Mouse (Mus musculus) adrenal gland, adult 8-10 months (tissue): ENCODE measurements around the gene Ccdc191. TPM values are rescaled to one million over a fixed set of nuclear protein-coding genes. Genes with fewer than 3 reads are reported as not detected.

Experiments
- DNase-seq: peaks from one replicate; pipeline ENCODE4 v3.0.0; 2022
- total RNA-seq, 4 experiments: library from RNA; stranded (reverse); gene quantifications; 2 replicates each; pipeline ENCODE4 v1.2.4; 2022

Ccdc191 gene
- 10 to 100 TPM in 1 of 4 experiments, 1 to 10 TPM in 3; 4.7 to 10.4 (median 8.4) TPM for total RNA-seq

DNA sequence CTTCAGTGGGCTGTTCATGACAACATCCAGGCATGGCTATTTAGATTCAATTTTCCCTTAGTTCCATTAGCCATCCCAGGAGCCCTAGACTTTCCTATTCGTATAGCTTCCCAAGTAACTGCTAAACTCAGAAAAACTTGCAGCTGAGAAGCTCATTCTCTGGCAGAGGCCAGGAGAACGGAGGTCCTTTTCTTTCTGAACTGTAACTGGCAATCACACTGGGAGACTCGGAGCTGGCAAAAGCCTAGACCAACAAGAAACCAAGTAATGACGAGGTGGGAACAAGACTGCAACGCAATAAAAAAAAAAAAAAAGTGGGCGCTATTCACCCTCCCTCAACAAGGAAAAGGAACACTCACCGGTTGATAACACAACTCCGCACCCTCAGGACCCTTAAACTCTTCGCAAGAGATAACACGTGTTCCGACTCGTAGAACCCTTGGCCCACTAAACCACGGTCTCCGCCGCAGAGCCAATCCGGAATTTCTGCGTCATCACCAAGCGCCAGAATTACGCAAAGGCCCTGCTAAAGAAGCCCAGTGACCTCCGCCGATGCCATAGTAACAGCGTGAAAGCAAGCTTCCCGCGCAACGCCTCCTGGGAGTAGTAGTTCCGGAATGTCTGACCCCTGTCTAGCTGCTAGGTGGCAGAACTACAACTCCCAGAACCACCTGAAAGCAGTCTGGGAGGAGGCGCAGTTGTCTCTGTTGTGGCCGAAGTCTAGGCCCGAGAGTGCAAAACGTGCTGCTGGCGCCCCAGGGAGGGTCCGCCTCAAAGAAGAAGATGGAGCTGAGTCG lies at the start of gene Ccdc191:
TSS of gene Ccdc191 (plus strand) at position 593 of the 797 bp plus-strand sequence.
- DNase-seq = peak; percentile 100

DNA sequence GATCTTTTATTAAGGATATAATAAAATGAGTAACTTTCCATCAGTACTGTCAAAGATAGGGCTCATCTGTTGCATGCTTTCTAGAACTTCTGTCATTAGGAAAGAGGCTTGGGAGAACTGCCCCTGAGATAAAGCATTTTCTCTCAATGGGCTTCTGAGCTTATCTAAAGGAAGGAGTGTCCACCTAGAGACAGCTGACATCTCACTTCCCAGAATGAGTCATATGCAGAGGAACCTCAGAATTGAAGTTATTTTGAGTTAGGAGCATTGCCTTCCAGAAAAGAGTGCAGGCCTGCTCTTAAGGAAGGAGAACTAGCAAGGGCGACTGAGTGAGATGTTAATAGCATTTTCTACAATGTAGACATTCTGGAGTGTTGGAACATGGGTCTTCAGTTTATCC lies 48.4 kb upstream of the Ccdc191 start:
- no peak for DNase-seq

DNA sequence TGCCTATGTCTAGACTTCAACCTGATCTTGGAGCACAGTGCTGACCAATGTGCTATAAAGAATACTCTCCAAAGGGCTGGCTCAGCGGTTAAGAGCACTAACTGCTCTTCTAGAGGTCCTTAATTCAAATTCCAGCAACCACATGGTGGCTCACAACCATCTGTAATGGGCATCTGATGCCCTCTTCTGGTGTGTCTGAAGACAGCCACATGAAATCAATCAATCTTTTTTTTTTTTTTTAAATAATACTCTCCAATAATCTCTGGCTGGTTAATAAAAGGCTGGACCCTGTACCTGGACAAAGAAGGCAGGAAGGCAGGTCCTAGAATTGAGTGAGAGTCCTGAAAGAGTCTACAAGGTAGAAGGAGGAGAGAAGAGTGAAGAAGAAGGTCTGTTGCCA lies 39.8 kb upstream of the Ccdc191 start:
- no peak for DNase-seq

DNA sequence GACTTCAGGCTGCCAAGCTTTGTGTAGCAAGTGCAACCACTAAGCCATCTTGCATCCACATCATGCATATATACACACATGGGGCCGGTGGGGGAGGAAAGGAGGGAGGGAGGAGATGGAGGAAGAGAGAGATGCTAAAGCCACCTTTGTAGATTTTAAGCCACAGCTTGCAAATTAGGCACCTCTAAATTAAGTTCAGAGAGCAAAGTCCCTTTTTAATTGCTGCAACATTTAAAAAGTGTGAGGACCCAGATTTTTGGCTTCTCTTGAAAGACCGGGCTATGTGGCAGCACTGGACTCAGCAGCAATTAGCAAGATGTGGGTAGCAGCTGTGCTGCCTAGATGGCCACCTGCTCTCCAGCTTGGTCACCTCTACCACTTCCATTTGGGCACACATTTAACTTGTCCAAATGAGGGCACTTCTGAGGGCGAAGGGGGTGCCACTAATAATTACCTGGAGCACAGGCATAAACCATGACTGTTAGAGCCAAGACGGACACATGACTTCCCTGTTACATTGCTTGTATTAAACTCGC lies 30.6 kb upstream of the Ccdc191 start:
- no peak for DNase-seq

DNA sequence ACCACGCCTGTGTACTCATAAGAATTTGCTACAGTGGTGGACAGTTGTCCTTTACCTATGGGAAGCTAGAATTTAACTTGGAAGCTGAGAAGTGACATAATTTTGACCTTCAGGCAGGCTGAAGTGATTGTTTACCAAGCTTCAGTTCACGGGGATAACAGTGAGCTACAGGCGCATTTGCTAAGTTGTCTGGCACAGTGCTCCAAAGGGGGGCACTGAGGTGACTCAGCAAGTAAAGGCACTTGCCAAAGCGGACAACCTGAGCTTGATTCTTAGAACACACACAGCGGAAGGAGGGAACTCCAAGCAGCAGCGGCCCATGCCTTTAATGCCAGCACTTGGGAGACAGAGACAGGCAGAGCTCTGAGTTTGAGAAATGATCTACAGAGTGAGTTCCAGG lies 29.0 kb upstream of the Ccdc191 start:
- DNase-seq = no peak

DNA sequence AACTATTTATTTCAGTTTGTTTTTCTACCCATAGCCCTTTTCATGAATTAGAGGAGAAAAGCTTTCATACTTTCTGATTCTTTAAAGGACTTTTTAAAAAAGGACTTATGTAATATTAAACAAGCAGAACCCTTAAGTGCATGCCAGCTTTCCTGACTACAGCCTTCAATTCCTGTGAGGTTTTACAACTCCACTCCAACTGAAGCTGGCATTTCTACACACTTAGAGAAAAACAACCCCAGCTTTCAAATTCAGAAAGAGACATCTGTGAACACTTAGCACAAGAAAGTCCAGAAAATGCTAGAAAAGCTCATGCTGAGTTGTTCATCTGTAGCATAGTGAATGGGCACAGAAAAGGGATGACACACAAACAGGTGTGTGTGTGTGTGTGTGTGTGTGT lies 19.8 kb upstream of the Ccdc191 start:
- no peak for DNase-seq

DNA sequence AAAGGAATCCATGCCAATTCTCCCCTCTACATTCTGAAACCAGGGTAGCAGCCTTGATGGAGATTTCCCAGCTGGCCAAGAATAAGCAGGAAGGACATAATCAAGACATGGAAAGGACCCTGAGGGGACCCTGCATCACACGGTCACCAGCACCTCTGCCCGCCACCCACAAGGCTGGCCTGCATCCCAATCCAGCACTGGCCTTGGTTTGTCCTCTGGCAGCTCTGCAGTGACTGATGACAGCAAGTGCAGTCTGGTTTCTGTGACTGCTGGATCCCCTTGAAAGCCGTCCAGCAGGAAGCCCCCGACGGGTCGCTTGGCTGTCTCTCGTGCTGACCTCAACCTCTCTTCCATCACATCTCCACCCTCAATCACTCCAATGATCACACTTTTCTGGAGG lies 18.2 kb upstream of the Ccdc191 start:
- DNase-seq = no peak

DNA sequence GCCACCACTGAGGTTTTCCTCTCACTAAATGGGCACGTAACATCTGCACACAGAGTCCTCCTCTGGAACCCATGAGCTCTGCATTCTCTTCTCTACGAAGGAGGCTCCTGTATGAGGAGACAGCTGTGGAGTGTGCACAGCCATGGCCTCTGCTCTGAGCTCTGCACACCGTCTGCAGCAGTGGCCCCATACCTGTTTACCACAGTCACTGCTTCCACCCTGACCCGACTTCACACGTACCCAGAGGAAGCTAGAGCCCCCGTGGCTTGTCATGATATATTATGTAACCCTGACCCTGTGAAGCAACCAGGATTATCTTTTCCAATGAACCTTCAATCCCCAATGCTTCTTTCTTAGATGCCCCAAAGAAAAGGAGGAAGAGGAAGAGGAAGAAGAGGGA lies 9.8 kb upstream of the Ccdc191 start:
- DNase-seq = no peak

DNA sequence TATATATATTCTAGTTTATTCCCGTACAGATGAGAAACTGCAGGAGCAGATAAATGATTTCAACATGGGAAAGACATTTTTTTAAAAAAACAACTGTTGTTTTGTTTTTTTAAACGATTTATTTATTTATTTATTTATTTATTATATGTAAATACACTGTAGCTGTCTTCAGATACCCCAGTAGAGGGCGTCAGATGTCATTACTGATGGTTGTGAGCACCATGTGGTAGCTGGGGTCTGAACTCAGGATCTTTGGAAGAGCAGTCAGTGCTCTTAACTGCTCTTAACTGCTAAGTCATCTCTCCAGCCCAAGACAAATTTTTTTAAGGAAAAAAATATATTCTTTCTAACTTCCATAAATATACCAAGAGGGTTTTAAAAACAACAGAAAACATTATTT lies 8.0 kb upstream of the Ccdc191 start:
- no peak for DNase-seq

DNA sequence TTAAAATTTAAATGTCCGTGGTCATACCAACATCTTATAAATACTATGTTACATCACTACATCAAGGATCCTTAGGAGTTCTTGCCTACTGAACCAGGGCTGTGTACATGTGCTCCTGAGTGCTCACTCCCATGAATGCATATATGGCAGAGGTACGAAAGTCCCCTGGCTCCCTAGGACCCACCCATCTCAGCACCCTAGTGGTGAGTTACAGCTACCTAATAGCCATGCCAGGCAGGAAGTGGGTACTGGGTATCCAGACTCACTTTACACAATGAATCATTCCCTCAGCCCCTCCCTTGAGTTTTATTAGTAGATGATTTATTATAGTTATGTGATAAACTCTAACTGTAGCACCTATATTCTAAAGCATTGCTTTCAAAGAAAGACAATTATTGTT lies 7.3 kb upstream of the Ccdc191 start:
- DNase-seq = no peak

DNA sequence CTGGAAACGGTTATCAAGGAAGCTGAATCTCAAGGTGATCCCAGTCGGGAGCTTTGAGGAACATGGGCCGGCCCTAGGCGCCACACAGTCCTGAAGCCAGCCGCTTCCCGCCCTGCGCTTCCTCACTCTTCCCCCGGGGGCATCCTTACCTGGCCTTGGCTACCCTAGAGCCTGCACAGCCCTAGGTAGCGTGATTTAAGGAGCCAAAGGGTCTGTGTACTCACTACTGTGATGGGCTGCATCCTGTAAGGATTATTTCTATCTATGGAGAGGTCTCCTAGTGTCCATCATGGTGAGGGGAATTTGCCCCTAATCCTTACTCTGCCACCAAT lies 371 bp downstream of the Ccdc191 start:
- DNase-seq = no peak

DNA sequence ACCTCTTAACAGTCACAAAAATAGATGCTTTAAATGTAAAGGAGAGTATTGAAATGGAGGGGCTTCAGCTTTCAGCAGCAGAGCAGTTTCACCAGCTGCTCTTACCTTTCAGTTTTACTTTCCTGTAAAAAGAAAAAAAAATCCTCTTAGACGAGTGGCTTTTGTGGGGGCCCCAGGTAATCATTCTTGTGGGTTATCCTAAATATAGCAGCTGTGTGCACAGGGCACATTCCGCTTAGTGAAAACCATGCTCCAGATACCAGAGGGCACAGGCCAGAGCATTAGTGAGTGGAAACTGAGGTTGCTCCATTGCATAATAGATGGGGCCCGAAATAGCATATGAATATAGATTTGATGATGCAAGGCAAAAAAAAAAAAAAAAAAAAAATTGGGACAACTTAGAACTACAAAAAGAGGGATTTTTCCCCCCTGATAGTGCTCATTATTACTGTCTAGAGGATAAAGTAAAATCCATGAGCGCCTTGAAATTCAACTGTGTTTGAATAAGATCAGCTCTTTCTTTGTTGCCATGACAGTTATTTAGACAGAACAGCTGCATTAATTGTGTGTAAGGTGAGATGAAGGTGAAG lies 1.2 kb downstream of the Ccdc191 start:
- no peak for DNase-seq

DNA sequence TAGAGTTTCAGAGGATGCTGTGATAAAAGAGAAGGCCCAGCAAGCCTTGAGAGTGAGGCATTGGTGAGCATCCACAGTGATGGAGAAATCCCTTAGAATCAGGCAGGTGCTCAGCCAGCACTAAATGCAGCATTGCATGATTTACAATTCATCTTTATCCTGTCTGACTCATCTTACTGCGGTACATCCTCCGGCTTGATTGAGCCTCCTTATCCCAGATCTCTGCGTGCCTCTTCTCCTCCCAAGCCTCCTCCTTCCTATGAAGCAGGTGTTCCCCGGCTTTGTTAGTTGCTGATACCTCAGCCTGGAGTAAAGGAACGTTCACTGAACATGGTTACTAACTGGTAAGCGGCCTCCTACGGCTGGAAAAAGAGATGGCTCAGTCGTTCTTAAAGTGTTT lies 4.9 kb downstream of the Ccdc191 start:
- DNase-seq = no peak

DNA sequence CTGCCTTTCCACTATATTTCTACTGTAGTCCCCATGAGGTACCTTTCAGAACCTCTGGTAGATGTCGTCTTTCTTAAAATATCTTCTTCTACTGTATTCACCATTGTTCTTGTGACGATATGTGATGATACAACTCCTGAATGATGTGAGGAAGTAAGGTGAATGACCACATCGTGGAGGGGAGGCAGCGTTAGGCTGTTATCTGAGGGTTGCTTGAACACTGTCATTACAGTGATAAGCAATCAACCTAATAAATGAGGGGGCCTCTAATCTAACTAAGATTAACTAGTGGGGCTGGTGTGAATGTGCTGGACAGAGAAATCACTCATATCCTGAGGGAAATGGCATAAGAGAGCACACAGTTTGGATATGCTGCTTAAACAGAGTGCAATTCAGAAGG lies 10.5 kb downstream of the Ccdc191 start:
- DNase-seq = no peak

DNA sequence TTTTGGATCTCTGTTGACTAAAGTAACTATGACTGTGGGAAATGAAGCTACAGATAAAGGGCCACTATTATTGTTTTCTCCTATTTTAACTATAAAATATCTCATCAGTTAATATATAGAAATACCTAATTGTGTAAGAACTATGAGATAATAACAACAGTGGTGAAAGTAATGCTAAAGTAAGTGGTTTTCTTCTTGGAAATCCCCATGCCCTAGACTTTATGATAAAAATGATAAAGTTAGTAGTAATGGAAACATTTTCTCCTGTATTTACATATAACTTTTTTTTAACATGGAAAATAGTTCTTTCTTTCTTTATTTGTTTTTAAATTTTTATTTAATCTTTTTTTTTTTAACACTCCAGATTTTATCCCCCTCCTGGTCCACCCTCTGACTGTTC lies 11.0 kb downstream of the Ccdc191 start:
- DNase-seq = no peak

DNA sequence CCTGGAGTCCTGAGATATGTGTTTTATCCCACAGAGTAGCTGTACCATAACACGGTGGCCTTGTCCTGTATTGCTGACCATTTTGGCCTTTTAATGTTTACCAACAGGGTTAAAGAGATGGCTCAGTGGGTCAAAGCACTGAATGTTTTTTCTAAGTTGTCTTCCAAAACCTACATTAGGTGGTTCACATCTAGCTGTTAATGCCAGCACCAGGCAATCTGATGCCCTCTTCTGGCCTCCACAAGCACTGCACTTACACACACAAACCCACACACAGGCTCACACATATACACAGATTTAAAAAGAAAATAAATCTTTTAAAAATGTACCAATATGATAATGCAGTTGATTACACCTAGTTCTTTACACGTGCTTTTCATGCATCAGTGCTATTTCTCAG lies 19.3 kb downstream of the Ccdc191 start:
- DNase-seq = no peak

DNA sequence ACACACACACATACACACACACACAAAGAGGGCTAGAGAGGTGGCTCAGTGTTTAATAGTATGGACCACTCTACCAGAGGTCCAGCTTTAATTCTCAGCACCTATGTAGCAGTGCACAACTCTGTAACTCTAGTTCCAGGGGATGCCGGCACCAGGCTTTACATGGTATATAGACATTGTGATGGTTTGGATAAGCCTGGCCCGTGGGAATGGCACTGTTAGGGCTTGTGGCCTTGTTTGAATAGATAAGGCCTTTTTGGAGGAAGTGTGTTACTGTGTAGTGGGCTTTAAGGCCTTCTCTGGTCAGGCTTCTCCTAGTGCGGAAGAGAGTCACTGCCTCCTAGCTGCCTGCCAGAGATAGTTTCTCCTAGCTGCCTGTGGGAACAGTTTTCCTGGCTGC lies 29.3 kb downstream of the Ccdc191 start:
- no peak for DNase-seq

DNA sequence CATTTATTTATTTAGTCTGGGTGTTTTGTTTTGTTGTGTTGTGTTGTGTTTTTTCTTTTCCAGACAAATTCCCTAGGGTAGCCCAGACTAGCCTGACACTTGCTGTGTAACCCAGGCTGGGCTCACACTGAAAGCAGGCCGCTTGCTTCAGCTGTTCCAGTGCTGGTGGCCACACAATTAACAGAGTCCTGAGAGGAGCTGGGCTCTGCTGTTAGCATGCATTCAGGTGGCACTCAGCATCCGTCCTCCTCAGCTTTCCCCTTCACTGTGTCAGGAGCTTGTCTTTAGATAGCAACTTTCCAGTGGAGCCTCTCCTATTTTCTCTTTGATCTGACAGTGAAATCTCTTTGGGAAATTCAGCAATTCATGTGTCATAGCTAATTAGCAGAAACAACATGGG lies 32.4 kb downstream of the Ccdc191 start:
- no peak for DNase-seq

DNA sequence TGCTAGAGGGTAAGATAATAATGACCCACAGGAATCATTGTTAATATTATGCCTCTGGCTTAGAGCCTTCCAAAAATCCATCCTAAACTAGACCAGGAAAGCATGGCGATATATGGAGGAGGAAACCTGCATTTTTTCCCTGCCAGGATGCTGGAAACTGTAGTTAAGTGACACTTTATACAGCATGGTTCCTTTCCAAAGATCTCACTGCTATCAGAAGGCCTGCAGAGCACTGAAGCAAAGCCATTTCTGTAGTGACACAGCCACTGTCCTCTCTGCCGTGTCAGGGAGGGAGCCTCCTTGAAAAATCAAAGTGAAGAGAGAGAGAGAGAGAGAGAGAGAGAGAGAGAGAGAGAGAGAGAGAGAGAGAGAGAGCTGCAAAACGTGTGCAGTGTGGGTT lies 33.0 kb downstream of the Ccdc191 start:
- no peak for DNase-seq

DNA sequence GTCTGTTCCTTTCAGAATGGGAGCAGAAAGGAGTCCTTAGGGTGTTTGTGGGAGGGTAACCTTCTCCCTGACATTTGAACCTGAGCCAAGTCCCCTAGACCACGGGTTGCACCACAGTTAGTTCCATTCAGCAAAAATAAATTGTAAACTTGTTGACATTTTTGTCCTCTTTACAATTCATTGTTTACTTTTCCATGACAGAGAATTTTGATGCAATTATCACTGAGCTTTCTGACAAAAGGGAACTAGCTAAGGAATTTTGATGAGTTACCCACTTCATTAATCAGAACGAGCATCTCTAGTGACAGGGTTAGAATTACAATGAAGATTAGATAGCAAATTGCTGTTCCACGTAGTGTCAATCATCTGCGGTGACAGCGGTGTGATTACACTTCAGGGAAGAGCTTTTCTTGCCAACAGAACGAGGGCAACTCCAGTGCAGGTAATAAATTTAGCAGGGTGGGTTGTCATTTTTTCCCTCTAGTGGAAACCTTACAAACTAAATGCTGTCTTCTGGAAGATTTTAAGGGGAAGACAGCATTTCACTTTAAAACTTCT lies 35.5 kb downstream of the Ccdc191 start:
- DNase-seq = no peak

DNA sequence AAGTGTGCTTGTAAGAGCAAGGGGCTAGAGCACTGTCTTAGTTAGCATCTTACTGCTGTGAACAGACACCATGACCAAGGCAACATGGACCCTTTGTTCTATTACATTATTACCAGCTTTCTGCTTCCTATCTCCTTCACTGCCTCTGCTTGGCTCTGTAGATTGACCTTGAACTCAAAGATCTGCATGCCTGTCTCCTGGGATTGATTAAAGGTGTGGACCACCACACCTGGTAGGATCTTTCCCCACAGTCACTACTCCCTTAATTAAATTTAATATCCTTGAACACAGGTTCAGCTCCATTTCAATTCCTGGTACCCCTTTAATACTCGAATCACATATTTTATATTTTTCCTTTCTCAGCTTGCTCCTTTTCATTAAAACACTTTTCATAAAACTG lies 36.2 kb downstream of the Ccdc191 start:
- DNase-seq = no peak

DNA sequence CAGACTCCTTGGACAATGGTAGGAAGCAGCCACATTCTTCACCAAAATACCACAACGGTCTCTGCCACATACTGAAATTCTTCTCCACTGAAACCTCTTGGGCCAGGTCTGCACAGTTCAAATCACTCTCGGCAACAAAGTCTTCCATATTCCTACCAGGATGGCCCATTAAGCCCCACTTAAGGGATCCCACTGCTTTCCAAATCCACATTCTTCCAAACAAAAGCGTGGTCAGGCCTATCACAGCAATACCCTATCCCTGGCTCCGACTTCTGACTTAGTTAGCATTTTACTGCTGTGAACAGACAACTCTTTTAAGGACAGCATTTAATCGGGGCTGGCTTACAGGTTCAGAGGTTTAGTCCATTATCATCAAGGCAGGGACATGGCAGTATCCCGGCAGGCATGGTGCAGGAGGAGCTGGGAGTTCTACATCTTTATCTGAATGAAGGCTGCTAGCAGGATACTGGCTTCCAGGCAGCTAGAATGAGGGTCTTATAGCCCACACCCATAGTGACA lies 36.8 kb downstream of the Ccdc191 start, which contains the start of gene Qtrt2:
TSS of gene Qtrt2 (minus strand) at position 469 of the 519 bp plus-strand sequence.
- no peak for DNase-seq

DNA sequence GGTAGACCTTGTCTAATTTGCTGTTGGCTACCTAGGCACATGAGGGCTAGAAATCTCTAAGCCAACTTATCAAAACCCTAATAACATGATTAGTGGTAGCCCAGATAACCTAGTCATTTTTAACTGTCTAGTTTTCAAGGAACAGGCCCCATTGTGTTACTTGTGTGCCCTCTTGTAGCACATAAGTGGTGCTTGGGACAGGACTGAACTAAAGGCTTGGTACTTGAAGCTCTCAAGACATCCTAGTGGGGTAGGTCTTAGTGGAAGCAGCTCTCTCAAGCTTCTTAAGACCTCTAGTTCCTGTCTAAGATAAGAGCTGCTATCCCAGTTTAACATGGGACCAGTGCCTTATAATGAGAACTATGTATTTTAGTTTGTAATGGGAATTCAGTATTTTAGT lies 41.0 kb downstream of the Ccdc191 start:
- no peak for DNase-seq

DNA sequence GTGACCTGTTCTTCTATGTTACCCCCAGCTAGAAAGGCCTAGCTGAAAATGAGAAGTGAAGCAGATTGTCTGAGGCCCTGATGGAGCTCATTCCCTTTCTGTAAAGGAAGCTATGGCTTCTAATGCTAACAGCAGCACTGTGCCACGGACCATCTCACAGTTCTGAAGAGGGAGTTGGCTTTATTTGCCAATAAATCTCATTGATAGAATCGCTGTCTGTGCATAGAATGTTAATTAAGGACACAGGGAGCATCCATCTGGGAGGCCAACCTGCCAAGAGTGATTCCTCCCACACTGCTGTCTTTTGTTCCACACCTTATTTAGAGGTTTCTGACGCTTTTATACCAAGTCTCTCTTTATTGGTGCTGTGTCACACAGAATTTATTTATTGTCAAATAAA lies 41.9 kb downstream of the Ccdc191 start:
- no peak for DNase-seq
